25 mouse cellular contexts compared by ENCODE assay signal in the genomic region with DNA sequence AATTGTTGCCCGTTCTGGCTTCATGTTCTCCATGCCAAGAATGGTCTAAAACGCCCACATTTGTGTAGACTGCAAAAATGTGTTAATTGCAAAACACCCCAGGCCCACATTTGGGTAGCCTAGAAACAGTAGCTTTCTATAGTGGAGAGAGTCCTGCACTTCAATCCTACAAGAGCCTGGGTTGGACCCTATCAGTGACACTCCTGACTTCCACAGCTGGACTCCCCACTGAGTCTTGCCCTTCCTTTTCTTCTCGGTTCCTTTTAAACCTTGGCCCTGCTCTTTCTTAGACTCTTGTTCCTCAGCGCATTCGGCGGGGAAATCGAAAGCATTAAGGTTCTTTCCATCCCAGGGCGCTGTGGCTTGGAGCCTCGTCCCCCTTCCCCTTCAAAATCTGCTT. TPM values are rescaled to one million over a fixed set of nuclear protein-coding genes. Genes with fewer than 3 reads are reported as not detected.
A peak's percentile ranks its signal among the peaks of the same experiment; 100 is the strongest.
DNase-seq lines count a peak whose midpoint lies in the region; ATAC-seq and TF ChIP-seq lines count a peak whose summit lies in the region.
"Had no signal": no experiment of that assay in that cellular context is flagged by ENCODE, and none has a peak within 500 bp of the region (broad histone marks: within the 10 kb centered on the region; RNA-seq: fewer than 3 reads in every experiment).

No protein-coding gene starts in this region.

- no peak overlapping the region for H3K27ac ChIP-seq in forebrain, postnatal 0 days (ENCODE audit: low read depth, low read length)
- no peak overlapping the region for H3K27ac ChIP-seq in forebrain, embryonic 11.5 days (ENCODE audit: low read depth, low read length)
- H3K27ac ChIP-seq in intestine, postnatal 0 days (ENCODE audit: low read depth, low read length) = no peak overlapping the region
- H3K27ac ChIP-seq in intestine, embryonic 15.5 days = no peak overlapping the region
- H3K27ac ChIP-seq: forebrain, embryonic 13.5 days; layer of hippocampus, adult 2 months; neural tube, embryonic 12.5 days; stomach, embryonic 15.5 days had no signal

- H3K36me3 ChIP-seq in forebrain, postnatal 0 days (ENCODE audit: insufficient read depth) = no peaks in the 10 kb centered on the region
- no peaks in the 10 kb centered on the region for H3K36me3 ChIP-seq in forebrain, embryonic 11.5 days (ENCODE audit: control insufficient read depth, insufficient read depth, low read length)
- H3K36me3 ChIP-seq in intestine, postnatal 0 days (ENCODE audit: control insufficient read depth, insufficient read depth) = no peaks in the 10 kb centered on the region
- H3K36me3 ChIP-seq in intestine, embryonic 15.5 days = no peaks in the 10 kb centered on the region
- H3K36me3 ChIP-seq: neural tube, embryonic 12.5 days; stomach, embryonic 15.5 days had no signal

- H3K4me2 ChIP-seq in forebrain, postnatal 0 days (ENCODE audit: low read depth) = no peak overlapping the region
- no peak overlapping the region for H3K4me2 ChIP-seq in forebrain, embryonic 11.5 days (ENCODE audit: low read depth, low read length, severe bottlenecking)
- H3K4me2 ChIP-seq in intestine, postnatal 0 days (replicated peaks; ENCODE audit: low read depth) = no peak overlapping the region
- no peak overlapping the region for H3K4me2 ChIP-seq in intestine, embryonic 15.5 days (replicated peaks)
- H3K4me2 ChIP-seq: forebrain, embryonic 13.5 days; neural tube, embryonic 12.5 days; stomach, embryonic 15.5 days had no signal

- no peaks in the 10 kb centered on the region for H3K9me3 ChIP-seq in forebrain, postnatal 0 days (ENCODE audit: low read length)
- no peaks in the 10 kb centered on the region for H3K9me3 ChIP-seq in forebrain, embryonic 11.5 days (ENCODE audit: control insufficient read depth, low read length)
- no peaks in the 10 kb centered on the region for H3K9me3 ChIP-seq in intestine, postnatal 0 days (ENCODE audit: control insufficient read depth)
- no peaks in the 10 kb centered on the region for H3K9me3 ChIP-seq in intestine, embryonic 15.5 days
- H3K9me3 ChIP-seq: forebrain, embryonic 13.5 days; neural tube, embryonic 12.5 days; stomach, embryonic 15.5 days had no signal

- peaks cover 89% of the 10 kb centered on the region for H3K27me3 ChIP-seq in forebrain, postnatal 0 days (ENCODE audit: insufficient read depth, low read length)
- H3K27me3 ChIP-seq in forebrain, embryonic 11.5 days (ENCODE audit: control insufficient read depth, insufficient read depth, low read length) = peaks cover 86% of the 10 kb centered on the region
- H3K27me3 ChIP-seq in intestine, postnatal 0 days (replicated peaks; ENCODE audit: control insufficient read depth, insufficient read depth, low read length) = peaks cover 90% of the 10 kb centered on the region
- peaks cover 88% of the 10 kb centered on the region for H3K27me3 ChIP-seq in intestine, embryonic 15.5 days (replicated peaks)

- no peak overlapping the region for H3K4me3 ChIP-seq in forebrain, postnatal 0 days (ENCODE audit: low read depth, low read length)
- H3K4me3 ChIP-seq in forebrain, embryonic 11.5 days (ENCODE audit: low read depth, low read length) = no peak overlapping the region
- H3K4me3 ChIP-seq in intestine, postnatal 0 days (ENCODE audit: low read depth, low read length) = peak overlapping the region; percentile 12; the same call in 1 of the 2 replicates
- no peak overlapping the region for H3K4me3 ChIP-seq in intestine, embryonic 15.5 days (replicated peaks)
- H3K4me3 ChIP-seq: forebrain, embryonic 13.5 days; layer of hippocampus, adult 2 months; neural tube, embryonic 12.5 days; stomach, embryonic 15.5 days had no signal

- no peak overlapping the region for H3K9ac ChIP-seq in forebrain, postnatal 0 days
- no peak overlapping the region for H3K9ac ChIP-seq in forebrain, embryonic 11.5 days (ENCODE audit: low read length)
- H3K9ac ChIP-seq in intestine, postnatal 0 days (ENCODE audit: low read depth, low read length) = no peak overlapping the region
- H3K9ac ChIP-seq in intestine, embryonic 15.5 days = no peak overlapping the region
- H3K9ac ChIP-seq: forebrain, embryonic 13.5 days; liver, postnatal 0 days; neural tube, embryonic 12.5 days; stomach, embryonic 15.5 days had no signal

- DNase-seq in forebrain, postnatal 0 days = peak; percentile 10
- no peak for DNase-seq in forebrain, embryonic 11.5 days (ENCODE audit: low spot score)
- peak; percentile 69 for DNase-seq in ES-CJ7 (ENCODE audit: low read depth, low spot score)
- no peak for DNase-seq in layer of hippocampus, adult 9-10 months (ENCODE audit: low spot score)
- no peak for DNase-seq in right cerebral cortex, adult 2 months (ENCODE audit: low spot score in 2 of 2)
- DNase-seq: adrenal gland, postnatal 10 days; cerebellum, adult 9-10 months; gastrocnemius, postnatal 14 days; heart, postnatal 36 days; kidney, adult 8-10 months; kidney, postnatal 14 days; liver, postnatal 0 days; lung, postnatal 10 days; thymus, adult 2 months had no signal

- 4% methylated on average over 9 of the region's 9 CpGs for WGBS in forebrain, postnatal 0 days
- WGBS in forebrain, embryonic 11.5 days = 2% methylated on average over 9 of the region's 9 CpGs
- 4% methylated on average over 9 of the region's 9 CpGs for WGBS in intestine, postnatal 0 days
- 2% methylated on average over 9 of the region's 9 CpGs for WGBS in intestine, embryonic 15.5 days

- no peaks in the 10 kb centered on the region; the same call in 1 of the 2 replicates for H3K4me1 ChIP-seq in forebrain, postnatal 0 days (ENCODE audit: insufficient read depth)
- 0 out of 2 replicates have a peak, but pooled peaks cover 2% of the 10 kb centered on the region for H3K4me1 ChIP-seq in forebrain, embryonic 11.5 days (replicated peaks; ENCODE audit: control insufficient read depth, insufficient read depth, low read length)
- H3K4me1 ChIP-seq in intestine, postnatal 0 days (replicated peaks; ENCODE audit: control insufficient read depth, insufficient read depth, low read length) = no peaks in the 10 kb centered on the region
- H3K4me1 ChIP-seq in intestine, embryonic 15.5 days (replicated peaks) = peaks cover 15% of the 10 kb centered on the region

- TF ChIP-seq CTCF in forebrain, postnatal 0 days (IDR thresholded peaks at IDR 0.05; ENCODE audit: low read depth) = no peak
- TF ChIP-seq CTCF in intestine, postnatal 0 days (IDR thresholded peaks at IDR 0.05; ENCODE audit: low read depth) = no peak

- ATAC-seq in forebrain, postnatal 0 days = no peak
- no peak for ATAC-seq in forebrain, embryonic 11.5 days (replicated peaks; ENCODE audit: low FRiP score)
- no peak for ATAC-seq in intestine, postnatal 0 days
- ATAC-seq in intestine, embryonic 15.5 days = no peak
- ATAC-seq in hematopoietic stem cell, adult 5-6 weeks (replicated peaks in 1 of 2; ENCODE audit: insufficient read depth in 1 of 2, low FRiP score in 2 of 2, low TSS enrichment in 1 of 2, low read depth in 1 of 2, poor library complexity in 2 of 2, severe bottlenecking in 2 of 2) = peak; percentile 22 to 27; a peak in 1 of 4 replicates
- ATAC-seq: forebrain, embryonic 13.5 days; liver, postnatal 0 days had no signal

RNA-seq across cellular contexts. Expression of a gene that starts 7.8 kb away (rescaled TPM):
- 0.19 TPM in 1 of 2 replicates, not detected in the other for total RNA-seq in forebrain, postnatal 0 days (2014; rRNA removed)
- polyA plus RNA-seq in forebrain, postnatal 0 days (2015; fragmentation: Nextera tagmentation; extraction: Ambion mirVana) = not detected in 2 replicates
- polyA plus RNA-seq in forebrain, embryonic 11.5 days (2014; fragmentation: Nextera tagmentation; extraction: Ambion mirVana) = 0.29 and 0.49 TPM in 2 replicates
- 0.05 TPM in 1 of 2 replicates, not detected in the other for polyA plus RNA-seq in intestine, postnatal 0 days (2015; fragmentation: Nextera tagmentation; extraction: Ambion mirVana)
- 0.10 TPM in 1 of 2 replicates, not detected in the other for polyA plus RNA-seq in intestine, embryonic 15.5 days (2015; fragmentation: Nextera tagmentation; extraction: Ambion mirVana)
- total RNA-seq in hematopoietic stem cell, adult 5-6 weeks (2017) = not detected in 2 replicates
- total RNA-seq: adrenal gland, postnatal 10 days; heart, postnatal 36 days; left cerebral cortex, postnatal 36 days; liver, adult 2 months; megakaryocyte progenitor cell, adult 5-6 weeks had no signal
- polyA plus RNA-seq: cortical plate, adult 2 months; forebrain, embryonic 13.5 days; liver, adult 2 months; stomach, embryonic 15.5 days had no signal

Comparison
In these comparisons a context has a peak if more than half of its experiments do, and no peak if none do; other contexts are left out.
1. DNase-seq: peak in forebrain, postnatal 0 days (single experiment) and ES-CJ7 (single experiment); none in forebrain, embryonic 11.5 days (single experiment), layer of hippocampus, adult 9-10 months (single experiment) and right cerebral cortex, adult 2 months (0 of 2).
2. ATAC-seq: peak in hematopoietic stem cell, adult 5-6 weeks (2 of 2); none in forebrain, postnatal 0 days (single experiment), forebrain, embryonic 11.5 days (single experiment), intestine, postnatal 0 days (single experiment) and intestine, embryonic 15.5 days (single experiment).